Mouse (Mus musculus) liver, postnatal 0 days (tissue): Measurements from ENCODE around the gene Tyw3.

Experiments
- CTCF ChIP-seq: sonication (generic); IDR thresholded peaks from 2 replicates; pipeline ENCODE4 v1.5.1; 2016; ENCODE audit warnings: antibody characterized with exemption, low read depth
- EP300 ChIP-seq: IDR thresholded peaks from 2 replicates; pipeline ENCODE4 v1.6.1; 2016; ENCODE audit warnings: antibody characterized with exemption, low read depth, mild to moderate bottlenecking

- TF ChIP-seq CTCF (no peak), EP300 (no peak)
Measured at GRCm38 (mm10) chr3:154551035-154551411, 45.9 kb downstream of the Tyw3 start.
